Mouse (Mus musculus) CD4-positive helper T cell, adult 2 months (primary cell): Measurements from ENCODE around the gene Tbc1d8.

ENCODE experiments used
- DNase-seq: peaks from one replicate; pipeline ENCODE4 v3.0.0-alpha.2; 2012; ENCODE audit warnings: low read depth, missing footprints, low spot score

The Tbc1d8 gene

DNA sequence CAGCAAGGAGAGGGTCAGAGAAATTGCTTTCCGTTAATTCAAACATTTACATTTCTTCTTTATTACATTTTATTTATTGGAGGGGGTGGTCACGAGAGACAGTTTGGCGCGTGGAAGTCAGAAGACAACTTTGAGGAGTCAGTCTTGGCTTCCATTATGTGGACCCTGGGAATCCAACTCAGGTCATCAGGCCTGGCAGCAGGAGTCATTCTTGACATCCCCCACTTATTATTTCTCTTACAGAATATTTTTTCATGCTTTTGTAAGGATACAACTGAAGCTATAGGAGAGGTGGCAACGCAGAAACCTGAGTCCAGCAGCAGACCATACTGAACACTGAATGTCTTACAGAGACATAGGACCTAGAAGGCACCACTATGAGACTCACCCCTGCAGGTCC is 699 bp upstream of the Tbc1d8 start:
- DNase-seq: no peak

DNA sequence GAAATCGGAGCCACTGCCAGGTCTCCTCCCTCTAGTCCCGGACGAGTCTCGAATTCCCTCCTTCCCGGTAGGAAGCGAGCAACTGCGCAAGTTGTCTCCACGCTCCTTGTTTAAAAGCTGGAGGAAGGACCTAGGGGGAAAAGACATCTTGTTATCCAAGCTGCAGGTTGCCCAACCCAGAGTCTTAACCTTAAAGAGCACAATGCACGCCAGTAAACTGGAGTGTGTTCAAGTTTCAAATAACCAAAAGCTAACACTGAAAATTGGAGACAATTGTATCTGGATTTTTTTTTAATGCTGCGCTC is 293 bp upstream of the Tbc1d8 start:
- DNase-seq: no peak

DNA sequence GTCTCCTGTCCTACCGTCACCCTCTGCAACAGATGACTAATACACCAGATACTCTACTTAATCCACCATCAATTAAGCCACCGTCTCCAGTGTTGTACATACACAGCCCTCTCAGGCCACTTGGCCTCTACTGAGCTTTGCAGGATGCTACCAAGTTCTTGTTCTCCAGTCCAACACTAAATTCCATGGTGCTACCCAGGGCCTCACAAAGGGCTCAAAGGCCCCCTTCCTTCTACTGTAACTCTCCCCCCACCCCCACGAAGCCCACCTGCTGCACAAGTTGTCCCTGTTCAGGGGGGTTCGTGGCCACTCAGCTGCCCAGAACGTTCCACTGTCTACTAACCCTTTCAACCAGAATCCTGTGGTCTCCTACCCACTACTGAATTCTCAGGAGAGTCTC is 1.5 kb downstream of the Tbc1d8 start:
- DNase-seq: no peak

DNA sequence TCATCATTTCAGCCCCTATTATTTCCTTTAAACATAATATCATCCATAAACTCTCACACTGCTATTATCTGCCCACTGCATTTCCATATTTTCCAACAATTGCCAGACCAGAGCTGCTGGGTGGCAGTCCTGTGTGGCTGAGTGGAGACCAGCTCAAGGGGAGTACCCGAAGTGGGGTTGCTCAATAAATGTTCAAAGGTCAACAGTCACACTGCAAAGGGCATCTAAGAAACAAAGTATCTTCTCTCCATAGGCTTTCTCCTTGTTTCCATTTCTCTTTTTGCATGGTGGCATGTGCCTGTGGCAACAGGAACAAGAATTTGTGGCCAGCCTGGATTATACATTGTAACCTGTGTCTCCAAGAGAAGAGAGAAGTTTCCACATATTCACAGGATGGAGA is 2.2 kb downstream of the Tbc1d8 start:
- DNase-seq: no peak

DNA sequence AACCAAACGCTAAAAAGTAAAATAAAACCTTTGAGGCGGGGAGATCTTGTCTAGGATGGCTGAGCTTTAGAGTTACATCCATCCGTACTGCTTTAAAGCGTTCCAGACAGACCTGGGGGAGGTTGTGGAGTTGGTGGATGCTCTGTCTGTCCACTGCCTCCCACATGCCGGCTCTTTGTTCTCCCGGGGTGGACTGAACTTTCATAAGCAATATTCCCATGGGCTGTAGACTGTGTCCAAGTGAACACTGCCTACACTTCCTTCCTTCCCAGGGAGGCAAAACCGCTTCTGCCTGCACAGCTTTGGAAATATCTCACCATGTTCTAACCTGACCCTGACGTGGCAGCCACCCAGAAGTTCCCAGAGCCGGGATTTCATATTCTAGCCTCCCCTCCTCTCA is 4.0 kb downstream of the Tbc1d8 start:
- DNase-seq: no peak

DNA sequence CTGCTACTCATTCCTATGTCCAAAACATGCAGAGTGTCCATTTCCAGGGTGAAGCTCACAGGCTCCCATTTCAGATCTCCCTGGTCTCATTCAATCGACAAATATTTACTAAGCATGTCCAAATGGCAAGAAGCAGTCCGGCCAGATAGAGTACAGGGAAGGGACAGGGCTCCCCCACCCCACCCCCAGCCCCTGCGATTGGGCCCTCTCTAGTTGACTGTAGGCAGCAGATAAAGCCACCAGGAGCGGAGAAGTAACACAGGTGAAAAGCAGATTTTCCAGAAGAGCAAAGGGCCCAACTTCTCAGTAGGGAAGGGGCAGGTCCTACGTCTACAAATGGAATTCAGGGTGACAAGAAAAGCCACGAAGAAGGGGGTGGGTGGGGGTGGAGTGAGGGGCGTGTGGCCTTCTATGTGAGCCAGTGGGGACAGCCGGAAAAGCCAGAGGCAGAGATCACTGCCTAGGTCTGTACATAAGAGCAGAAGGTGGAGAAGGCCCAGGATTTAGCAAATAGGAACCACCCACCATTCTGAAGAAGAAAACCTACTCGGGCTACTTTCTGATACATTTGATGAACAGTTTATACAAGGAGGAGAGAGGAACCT is 7.2 kb downstream of the Tbc1d8 start:
- no peak for DNase-seq

DNA sequence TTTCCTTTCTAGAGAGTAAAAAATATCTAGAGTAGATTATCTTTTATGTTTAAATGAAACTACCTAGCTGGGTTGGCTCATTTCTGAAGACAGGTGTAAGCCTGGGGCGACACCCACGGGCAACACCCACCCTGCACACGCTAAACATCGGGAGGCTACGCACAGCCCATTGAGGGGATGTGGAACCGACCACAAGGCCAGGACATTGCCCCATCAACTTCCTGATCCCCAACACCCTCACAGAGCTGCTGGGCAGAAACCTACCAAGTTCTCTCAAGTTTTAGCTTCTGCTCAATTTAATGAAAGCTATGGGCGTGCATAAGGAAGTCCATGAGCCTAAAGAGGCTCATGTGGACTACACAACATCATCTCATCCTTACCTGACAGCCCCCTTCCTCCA is 9.6 kb downstream of the Tbc1d8 start:
- no peak for DNase-seq

DNA sequence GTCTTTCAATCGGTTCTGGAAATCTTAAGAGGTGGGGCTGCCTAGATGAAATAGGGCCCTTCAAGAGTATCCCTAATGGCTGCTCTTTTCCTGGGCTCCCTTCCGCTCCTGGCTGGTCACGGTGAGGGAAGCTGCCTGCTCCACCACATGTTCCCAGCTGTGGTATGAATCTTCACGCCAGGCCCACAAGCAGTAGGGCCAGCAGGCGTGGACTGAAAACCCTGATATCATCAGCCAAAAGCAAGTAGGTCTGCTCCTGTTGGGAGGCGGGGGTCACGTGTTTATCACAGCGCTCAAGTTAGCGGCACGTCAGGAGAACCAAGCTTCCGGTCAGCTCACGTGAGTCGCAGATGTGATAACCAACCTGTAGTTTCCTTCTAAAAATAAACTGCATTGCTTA is 12.0 kb downstream of the Tbc1d8 start:
- no peak for DNase-seq

DNA sequence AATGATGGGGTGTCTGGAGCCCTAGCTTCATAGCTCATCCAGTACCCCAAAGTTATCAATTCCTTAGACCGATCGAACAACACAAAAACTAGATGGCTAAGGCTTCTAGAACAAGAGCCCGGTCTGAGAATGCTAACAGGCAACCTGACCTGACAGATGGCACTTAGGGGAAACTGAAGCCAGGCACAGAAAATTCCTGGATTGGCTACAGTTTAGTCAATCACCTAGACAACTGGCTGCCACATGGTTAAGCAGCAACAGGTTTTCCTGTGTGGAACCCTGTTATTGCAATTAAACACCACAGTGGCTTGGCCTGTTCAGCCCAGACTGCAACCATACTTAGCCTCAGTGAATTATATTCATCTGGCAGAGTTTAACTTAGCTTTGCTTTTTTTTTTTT is 13.8 kb downstream of the Tbc1d8 start:
- DNase-seq: no peak

DNA sequence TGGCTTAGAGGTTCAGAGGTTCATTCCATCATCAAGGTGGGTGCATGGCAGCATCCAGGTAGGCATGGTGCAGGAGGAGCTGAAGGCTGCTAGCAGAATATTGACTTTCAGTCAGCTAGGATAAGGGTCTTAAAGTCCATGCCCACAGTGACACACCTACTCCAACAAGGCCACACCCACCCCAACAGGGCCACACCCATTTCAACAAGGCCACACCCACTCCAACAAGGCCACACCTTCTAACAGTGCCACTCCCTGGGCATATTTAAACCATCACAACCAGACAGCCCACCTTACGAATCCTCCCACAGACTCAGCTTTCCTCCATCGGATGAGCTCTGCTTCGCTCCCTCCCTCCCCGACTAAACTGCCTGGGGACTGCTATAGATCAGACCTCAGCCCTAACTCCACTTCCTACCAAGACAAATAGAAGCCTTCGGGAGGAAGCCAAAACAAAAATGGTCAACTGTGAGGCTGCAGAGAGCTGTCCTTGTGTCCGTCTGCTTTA is 15.6 kb downstream of the Tbc1d8 start:
- DNase-seq: no peak

DNA sequence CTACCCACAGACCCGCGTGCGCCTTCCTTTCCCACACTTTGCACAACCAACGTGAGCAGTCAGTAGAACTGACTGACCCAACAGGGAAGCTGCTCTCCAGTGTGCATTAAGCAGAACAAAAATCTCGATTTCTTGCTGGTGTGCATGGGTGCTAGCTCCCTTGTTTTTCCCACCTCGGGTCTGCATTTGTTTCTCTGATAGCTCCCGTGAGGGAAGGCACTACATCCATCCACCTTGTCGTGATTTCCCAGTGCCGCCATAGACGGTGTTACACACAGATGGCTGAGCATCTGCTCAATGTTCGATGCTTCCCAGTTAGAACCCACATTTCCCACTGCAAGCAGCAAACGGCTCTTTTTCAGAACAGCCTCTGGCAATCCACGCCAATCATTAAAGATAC is 16.5 kb downstream of the Tbc1d8 start:
- no peak for DNase-seq

DNA sequence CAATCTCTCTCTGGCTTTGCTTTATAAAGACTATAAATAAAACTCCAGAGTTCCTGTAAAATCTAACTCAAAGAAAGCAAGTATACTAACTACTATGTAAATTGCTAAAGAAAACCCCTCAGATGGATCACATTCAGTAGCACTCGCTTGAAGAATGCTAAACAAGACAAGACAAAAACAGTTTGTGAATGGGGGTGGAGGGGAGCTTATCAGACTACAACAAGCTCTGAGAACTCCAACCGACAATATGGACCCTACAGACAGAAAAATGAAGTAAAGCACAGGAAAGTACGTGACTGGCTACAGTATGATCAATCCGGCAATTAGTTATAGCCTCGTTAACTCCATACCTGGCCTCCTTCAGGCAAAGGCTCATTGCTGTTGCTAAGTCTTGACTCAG is 18.1 kb downstream of the Tbc1d8 start:
- no peak for DNase-seq

DNA sequence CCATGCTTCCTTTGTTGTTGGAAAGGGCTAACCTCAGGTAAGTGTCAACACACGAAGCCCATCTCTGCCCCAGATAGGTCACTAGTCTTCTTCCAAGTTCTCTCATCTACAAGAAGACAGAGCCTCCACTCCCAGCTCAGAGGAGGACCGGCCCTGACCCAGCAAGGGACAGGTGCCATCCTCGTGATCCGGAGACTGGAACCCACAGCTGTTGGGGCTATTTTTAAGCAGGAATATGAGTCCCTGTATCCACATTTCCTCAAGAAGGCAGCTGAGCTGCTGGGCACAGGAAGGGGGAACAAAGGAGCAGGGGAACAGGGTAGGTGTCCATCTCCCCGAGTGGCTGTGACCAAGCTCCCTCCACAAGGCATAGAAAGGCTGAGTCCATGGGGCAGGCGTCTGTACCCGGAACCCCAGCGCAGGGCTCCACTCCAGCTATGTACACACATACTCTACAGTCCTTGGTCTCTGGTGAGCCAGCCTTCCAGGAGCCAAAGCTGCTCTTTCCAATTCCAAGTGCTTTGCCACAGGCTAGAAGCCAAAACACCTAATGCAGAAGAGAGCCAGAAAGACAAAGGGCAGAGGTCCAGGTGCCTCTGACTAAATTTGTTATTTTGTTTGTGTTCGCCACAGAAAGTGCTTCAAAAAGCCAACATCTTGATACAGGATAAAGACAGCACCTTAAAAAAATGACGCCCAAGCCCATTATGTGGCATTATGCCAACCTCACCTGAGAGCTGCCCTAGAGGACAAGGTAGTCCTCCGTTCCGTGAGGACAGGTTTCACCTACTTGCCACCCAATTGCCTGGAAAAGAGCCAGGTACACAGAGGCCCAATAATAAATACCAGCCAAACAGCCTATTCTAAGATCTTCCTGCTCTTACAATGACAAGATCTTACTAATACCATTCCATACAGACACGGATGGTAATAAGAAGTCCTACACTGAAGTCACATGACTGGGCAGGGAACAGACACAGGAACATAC is 20.4 kb downstream of the Tbc1d8 start:
- DNase-seq: no peak

DNA sequence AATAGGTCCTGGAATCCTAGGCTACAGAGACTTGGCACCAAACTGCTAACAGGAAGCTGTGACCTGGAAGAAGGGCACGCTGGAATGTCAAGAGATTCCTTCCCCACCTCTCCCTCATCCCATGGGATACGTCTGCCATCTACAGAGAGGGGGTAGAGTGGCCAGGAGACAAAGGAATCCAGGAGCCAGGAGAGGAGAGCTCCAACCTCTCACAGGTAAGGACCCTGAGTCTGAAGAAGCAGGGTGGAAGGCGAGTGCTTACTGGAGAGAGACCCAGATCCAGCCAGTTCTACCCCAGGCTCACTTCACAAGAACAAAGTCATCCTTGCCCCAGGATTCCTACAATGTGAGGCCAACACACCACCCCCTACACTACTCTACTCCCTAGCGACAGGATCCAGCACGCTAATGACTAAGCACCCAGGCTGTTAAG is 22.1 kb downstream of the Tbc1d8 start:
- DNase-seq: no peak

DNA sequence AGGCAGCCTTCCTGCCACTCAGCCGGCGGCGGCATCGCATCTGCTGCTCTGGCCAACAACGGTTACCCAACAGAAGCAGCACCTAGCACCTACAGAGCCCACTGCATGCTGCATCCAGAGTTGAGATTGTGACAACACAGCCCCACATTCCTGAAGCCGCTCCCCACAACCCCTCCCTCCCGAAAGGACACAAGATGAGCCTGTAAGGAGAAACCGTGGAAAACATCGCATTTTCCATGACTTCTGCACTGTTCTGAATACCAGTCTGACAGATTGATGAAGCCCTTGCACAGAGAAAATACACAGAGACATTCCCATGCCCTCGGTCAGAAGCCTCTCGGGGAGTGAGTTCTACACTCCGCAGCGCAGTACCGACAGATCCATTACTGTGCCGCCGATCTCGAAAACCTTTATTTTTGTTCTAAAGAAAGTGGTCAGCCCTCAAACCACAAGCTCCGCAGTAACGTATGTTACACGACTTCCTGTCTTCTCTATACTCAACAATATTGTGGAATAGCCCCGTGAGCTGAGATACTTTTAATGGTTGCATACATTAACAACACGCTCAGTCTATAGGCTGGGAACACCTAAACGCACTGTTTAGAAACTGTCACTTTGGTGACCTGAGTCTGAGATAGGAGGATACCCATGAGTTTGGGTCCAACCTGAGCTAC is 23.1 kb downstream of the Tbc1d8 start:
- no peak for DNase-seq

DNA sequence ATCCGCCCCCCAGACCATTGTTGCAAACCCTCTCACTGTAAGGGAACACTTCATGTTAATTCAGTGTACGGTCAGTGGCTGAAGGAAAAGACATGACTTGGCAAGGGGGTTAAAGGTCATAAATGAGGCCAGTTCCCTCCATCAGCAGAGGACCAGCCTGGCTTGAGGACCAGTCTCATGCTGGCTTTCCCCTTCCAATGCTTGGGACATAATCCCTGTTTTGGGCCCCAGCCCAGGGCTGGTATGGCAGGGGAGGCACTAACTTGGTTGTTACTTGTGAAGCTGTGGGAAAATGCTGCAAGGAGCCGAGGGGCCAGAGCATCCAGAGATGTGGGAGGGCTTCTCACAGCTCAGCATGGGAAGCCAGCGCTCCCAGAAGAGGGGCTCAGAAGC is 23.8 kb downstream of the Tbc1d8 start:
- DNase-seq: no peak

DNA sequence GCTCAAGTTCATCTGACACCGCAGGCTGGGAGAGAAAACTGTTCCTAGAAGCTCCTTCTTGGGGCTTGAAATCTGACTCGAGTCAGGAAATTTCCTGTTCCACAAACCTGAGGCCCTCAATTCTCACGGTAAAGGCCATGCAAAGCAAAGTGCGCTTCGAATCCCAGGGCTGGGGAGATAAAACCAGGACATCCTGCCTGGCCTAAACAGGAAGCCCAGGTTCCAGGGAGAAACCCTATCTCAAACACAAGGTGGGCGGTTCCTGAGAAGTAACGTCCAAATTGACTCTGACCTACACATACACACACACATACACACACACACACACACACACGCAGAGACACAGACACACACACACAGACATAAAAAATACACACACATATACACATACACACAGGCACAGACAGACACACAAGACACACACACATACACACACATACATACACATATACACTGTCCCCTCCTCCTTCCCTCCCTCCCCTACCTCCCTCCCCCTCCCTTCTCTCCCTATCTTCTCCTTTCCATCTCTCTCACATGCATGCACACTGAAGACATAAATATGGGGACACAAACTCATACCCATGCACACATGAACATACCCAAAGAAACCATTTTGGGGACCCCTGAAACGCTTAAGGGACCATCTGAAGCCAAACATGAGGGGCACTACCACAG is 24.3 kb downstream of the Tbc1d8 start:
- no peak for DNase-seq

DNA sequence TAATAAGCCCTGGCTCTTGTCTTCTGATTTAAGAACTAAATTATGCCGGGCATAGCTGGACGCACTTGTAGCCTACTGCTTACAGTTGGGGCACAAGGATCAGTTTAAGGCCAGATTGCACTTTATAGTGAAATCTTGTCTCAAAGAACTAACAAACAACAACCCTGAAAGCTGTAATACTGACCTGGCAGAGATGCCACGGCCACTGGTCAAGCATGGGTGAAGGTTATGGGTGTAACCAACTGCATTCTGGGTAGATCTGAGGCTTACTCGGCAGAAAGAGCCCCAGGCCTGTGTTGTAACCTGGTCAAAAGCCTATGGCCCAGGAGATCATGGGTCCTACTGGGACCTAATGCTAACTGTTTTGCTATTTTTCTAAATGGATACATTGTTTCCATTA is 26.4 kb downstream of the Tbc1d8 start:
- DNase-seq: no peak

DNA sequence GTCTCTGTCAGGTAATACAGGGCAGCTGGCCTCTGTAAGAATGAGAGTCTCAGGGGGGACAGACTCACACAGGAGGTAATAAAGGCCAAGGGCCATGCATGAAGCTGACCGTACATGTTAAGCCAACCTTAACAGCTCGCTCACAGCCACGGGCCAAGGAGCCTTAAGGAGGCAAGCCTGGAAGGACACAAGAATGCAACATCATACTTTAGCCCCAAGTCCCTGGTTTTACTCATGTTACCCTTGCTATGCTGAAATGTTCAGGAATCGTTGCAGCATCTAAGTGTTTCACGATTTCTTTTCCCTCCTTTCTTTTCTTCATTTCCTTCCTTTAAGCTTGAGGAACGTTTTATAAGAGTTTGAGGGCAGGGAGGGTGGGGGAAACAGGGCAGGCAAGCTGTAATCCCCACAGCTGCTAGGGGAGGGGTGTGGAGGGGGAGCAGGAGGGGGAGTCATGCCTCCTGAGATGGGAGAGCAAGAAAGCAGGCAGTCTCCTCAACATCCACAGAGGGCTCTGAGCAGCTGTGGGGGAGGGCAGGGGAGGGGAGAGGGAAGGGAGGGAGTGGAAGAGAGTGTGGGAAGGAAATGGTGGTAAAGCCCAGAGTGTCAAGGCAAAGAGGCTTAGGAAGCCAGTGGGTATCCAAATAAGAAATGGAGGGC is 28.4 kb downstream of the Tbc1d8 start:
- DNase-seq: no peak

DNA sequence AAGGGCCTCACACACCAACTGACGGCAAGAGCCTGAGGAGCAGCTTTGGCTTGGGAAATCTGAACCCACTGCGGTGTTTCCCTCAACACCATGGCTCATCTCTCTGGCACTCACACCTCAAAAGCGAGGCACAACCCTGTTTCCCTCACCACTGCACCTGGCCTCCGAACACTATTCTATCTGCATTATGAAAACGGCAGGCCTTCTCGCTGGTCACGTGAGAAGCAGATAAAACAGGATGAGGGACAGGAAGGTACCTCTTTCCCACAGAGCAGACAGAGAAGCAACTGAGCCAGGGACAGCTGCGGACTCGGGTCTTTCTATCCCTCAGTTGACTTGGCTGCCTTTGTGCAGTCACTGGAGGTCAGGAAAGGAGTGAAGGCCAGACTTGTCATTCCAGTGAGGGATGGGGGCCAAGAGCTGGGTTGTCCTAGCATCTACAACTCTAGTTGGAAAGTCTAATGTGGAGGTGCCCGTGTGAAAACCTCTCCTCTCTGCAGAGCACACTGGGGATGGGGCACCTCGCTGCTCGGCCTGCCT is 29.2 kb downstream of the Tbc1d8 start:
- no peak for DNase-seq

DNA sequence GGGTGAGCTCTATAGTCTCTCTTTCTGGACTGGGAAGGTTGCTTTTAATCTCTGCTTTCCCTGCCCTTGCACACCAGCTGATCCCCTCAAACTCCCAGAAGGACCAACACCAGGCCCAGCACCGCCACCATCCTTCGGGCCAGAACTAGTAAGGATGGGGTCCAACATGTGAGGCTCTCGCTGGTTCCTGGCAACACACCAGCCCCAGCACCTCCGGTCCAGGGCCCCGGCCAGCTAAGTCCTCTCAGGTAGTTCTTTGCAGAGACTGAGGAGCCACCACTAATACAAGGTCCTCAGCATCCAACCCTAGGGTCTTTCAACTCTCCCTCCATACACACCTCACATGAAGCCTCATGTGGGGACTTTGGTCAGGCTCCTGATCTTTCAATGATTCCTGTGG is 29.7 kb downstream of the Tbc1d8 start:
- DNase-seq: no peak
